Mouse (Mus musculus): ENCODE data around the gene Trpc4ap.

DNA sequence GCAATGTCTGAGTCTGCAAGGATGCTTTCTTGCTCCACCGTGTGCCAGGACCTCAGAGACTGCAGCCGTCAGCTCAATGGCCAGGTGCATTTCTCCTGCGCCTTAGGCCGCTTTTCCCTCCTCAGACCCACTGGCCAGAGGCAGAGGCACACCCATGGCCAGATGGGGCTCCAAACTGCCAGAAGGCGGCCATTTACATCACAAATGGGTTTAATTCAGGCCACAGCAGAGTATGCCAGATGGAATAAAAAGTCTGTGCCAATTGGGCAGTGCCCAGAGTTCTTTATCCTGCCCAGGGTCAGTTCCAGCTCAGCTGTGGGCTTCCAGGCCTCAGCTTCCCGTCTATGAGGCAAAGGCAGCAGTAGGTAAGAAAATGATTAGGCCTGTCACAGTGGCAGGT, 51.5 kb downstream of the Trpc4ap start:
- TF ChIP-seq EP300 (IDR thresholded peaks at IDR 0.05; ENCODE audit: insufficient read depth, low read depth, low read length) = peak; percentile 69; the same call in 1 of the 2 replicates
- no peak for TF ChIP-seq CTCF (IDR thresholded peaks at IDR 0.05; ENCODE audit: low read depth, low read length)

Data from ES-Bruce4 (cell line).